Mouse (Mus musculus): ENCODE data around the gene Slc35b2.

The Slc35b2 gene

DNA sequence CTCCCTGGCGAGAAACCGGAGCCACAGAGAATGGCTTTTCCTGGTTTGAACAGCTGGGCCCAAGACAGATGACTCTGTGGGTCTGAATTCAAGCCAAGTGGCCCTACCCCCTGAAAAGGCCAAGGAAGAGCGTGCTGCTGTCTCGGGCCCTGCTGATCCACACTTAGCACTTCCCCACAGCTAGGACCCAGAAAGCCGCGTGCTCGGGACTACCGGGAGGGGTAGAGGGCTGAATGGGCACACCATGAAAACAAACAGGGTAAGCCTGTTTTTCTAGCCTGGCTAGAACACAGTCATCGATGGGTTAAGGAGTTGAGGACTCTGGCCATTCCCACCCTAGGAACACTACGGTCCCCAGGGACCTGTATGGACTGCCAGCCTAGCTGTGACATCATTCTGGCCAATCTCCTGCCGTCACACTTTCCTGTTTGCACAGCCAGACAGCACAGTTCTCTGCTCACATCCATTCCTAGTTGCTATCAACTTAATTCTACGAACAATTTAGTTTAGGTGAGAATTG, 17.3 kb downstream of the Slc35b2 start:
- no peaks in the 10 kb centered on the region for H3K9me3 ChIP-seq (ENCODE audit: low read length)
- H3K27me3 ChIP-seq (ENCODE audit: insufficient read depth, low read length) = no peaks in the 10 kb centered on the region
- TF ChIP-seq POU5F1 (IDR thresholded peaks at IDR 0.05; ENCODE audit: borderline replicate concordance, low read length) = no peak
- TF ChIP-seq NANOG (IDR thresholded peaks at IDR 0.05; ENCODE audit: borderline replicate concordance, low read length) = no peak
- TF ChIP-seq CTCF (conservative IDR thresholded peaks at IDR 0.05; ENCODE audit: low read length) = no peak
- peaks cover 32% of the 10 kb centered on the region for H3K36me3 ChIP-seq (ENCODE audit: insufficient read depth, low read length)
- H3K4me3 ChIP-seq (replicated peaks; ENCODE audit: low read length) = 0 out of 2 replicates have a peak overlapping the region, but pooled peaks have one; percentile 45
- peaks cover 95% of the 10 kb centered on the region for H3K4me1 ChIP-seq (replicated peaks; ENCODE audit: low read depth, low read length)

DNA sequence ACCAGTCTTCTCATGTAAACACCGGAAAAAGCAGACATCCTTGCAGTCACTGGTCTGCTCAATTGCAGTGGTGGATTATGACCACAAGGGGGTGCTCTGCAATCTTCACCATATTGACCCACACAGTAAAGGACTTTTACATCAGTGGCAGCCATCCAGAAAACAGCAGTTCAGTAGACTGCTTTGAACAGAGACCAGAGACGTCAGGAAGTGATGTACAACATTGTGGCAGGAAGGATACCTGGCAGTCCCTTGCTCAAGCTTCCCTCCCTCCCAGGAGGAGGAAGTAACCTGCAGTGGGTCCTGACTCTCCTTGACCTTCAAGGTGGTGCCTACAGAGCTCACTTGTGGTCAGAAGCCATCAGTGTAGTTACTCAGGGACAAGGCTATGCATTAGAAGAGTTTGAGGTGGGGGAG, 17.9 kb downstream of the Slc35b2 start:
- H3K9me3 ChIP-seq (ENCODE audit: low read length) = no peaks in the 10 kb centered on the region
- H3K4me1 ChIP-seq (replicated peaks; ENCODE audit: low read depth, low read length) = peaks cover 94% of the 10 kb centered on the region
- H3K4me3 ChIP-seq (replicated peaks; ENCODE audit: low read length) = no peak overlapping the region
- peak; percentile 97 for TF ChIP-seq CTCF (conservative IDR thresholded peaks at IDR 0.05; ENCODE audit: low read length)
- TF ChIP-seq POU5F1 (IDR thresholded peaks at IDR 0.05; ENCODE audit: borderline replicate concordance, low read length) = no peak
- no peaks in the 10 kb centered on the region for H3K27me3 ChIP-seq (ENCODE audit: insufficient read depth, low read length)
- H3K36me3 ChIP-seq (ENCODE audit: insufficient read depth, low read length) = peaks cover 37% of the 10 kb centered on the region

DNA sequence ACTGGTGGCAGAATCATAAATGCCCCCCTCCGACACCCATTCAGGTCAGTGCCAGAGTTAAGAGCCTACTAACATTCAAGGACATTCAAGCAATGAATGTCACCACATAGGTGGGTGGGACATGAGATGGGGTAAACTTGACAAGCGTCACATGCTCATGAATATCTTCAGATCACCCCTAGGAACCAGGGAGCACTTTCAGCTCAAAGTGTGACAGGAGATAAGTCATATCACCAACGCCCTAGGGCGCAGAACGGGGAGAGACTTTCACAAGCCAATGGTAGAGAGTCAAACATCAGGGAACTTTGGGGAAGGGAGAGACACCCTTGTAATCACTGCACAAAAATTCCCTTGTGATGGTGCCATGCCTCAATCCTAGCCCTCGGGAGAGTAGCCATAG, 18.5 kb downstream of the Slc35b2 start:
- TF ChIP-seq NANOG (IDR thresholded peaks at IDR 0.05; ENCODE audit: borderline replicate concordance, low read length) (no peak), POU5F1 (IDR thresholded peaks at IDR 0.05; ENCODE audit: borderline replicate concordance, low read length) (no peak), CTCF (conservative IDR thresholded peaks at IDR 0.05; ENCODE audit: low read length) (no peak)

DNA sequence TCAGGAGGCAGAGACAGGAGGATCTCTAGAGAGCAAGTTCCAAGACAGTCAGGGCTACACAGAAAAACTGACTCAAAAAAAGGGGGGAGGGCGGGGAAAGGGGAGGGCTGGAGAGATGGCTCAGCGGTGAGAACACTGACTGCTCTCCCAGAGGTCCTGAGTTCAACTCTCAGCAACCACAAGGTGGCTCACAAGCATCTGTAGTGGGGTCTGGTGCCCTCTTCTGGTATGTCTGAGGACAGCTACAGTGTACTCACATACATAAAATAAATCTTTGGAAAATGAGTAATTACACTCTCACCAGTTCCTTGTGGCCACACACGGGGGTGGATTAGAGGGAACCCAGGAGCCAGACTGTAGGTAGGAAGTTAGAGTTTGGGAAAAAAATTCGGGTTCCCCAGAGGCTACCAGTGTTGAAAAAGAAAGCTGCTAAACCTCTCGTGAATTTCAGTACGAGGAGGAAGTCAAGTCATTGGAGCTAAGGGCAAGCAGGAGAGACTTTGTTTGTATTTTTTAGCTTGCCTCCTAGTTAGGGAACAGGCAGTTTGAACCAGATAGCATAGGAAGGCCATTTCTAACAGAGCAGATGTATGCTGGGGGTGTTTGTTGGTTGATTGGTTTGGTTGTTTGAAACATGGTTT, 19.2 kb downstream of the Slc35b2 start:
- peaks cover 92% of the 10 kb centered on the region for H3K4me1 ChIP-seq (replicated peaks; ENCODE audit: low read depth, low read length)
- H3K4me3 ChIP-seq (replicated peaks; ENCODE audit: low read length) = no peak overlapping the region
- H3K9me3 ChIP-seq (ENCODE audit: low read length) = no peaks in the 10 kb centered on the region
- H3K27me3 ChIP-seq (ENCODE audit: insufficient read depth, low read length) = no peaks in the 10 kb centered on the region
- TF ChIP-seq NANOG (IDR thresholded peaks at IDR 0.05; ENCODE audit: borderline replicate concordance, low read length) = no peak
- TF ChIP-seq CTCF (conservative IDR thresholded peaks at IDR 0.05; ENCODE audit: low read length) = peak; percentile 52
- no peak for TF ChIP-seq POU5F1 (IDR thresholded peaks at IDR 0.05; ENCODE audit: borderline replicate concordance, low read length)
- H3K36me3 ChIP-seq (ENCODE audit: insufficient read depth, low read length) = peaks cover 50% of the 10 kb centered on the region

More for the DNA sequence above, 18.5 kb downstream of the Slc35b2 start:
- Histone ChIP-seq H3K4me1 (replicated peaks; ENCODE audit: low read depth, low read length) (peaks cover 94% of the 10 kb centered on the region), H3K4me3 (replicated peaks; ENCODE audit: low read length) (no peak overlapping the region), H3K36me3 (ENCODE audit: insufficient read depth, low read length) (peaks cover 43% of the 10 kb centered on the region), H3K9me3 (ENCODE audit: low read length) (no peaks in the 10 kb centered on the region), H3K27me3 (ENCODE audit: insufficient read depth, low read length) (no peaks in the 10 kb centered on the region)

DNA sequence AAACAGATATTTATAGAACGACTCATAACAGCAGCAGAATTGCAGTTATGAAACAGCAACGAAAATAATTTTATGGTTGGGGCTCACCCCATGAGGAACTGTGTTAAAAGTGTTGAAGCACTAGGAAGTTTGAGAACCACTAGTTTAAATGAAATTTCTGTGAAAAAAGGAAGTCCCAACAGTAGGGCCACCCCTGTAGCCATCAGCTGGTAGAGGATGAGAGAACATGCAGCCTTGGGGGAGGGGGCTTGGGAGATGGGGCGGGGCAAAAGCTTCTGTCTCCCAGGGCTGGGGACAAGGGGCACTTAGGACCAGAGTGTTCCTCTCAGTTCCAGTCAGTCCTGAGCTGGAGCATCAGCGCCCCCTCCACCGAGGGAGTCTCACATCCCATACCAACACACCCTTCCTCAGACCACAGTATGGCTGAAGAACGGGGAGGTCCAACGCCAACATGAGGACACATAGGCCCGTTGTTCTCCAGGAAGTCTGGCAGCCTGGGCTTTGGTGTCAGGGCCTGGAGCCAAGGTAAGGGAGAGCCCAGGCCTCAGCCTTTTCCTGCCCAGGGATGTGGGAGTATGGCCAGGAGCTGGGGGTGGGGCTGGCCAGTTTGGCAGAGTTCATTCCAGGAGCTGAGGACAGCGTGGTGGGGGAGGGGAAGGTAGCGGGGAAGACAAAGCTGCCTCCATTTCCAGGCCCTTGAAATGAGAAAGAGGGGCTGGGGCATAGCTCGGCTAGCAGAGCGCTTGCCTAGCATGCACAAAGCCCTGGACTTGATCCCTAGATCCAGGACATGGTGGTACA, 20.6 kb downstream of the Slc35b2 start:
- Histone ChIP-seq H3K27me3 (ENCODE audit: insufficient read depth, low read length) (no peaks in the 10 kb centered on the region), H3K9me3 (ENCODE audit: low read length) (no peaks in the 10 kb centered on the region), H3K4me3 (replicated peaks; ENCODE audit: low read length) (peak overlapping the region; percentile 63), H3K4me1 (replicated peaks; ENCODE audit: low read depth, low read length) (peaks cover 92% of the 10 kb centered on the region), H3K36me3 (ENCODE audit: insufficient read depth, low read length) (peaks cover 64% of the 10 kb centered on the region)
- TF ChIP-seq POU5F1 (IDR thresholded peaks at IDR 0.05; ENCODE audit: borderline replicate concordance, low read length) (no peak), NANOG (IDR thresholded peaks at IDR 0.05; ENCODE audit: borderline replicate concordance, low read length) (no peak), CTCF (conservative IDR thresholded peaks at IDR 0.05; ENCODE audit: low read length) (no peak)

DNA sequence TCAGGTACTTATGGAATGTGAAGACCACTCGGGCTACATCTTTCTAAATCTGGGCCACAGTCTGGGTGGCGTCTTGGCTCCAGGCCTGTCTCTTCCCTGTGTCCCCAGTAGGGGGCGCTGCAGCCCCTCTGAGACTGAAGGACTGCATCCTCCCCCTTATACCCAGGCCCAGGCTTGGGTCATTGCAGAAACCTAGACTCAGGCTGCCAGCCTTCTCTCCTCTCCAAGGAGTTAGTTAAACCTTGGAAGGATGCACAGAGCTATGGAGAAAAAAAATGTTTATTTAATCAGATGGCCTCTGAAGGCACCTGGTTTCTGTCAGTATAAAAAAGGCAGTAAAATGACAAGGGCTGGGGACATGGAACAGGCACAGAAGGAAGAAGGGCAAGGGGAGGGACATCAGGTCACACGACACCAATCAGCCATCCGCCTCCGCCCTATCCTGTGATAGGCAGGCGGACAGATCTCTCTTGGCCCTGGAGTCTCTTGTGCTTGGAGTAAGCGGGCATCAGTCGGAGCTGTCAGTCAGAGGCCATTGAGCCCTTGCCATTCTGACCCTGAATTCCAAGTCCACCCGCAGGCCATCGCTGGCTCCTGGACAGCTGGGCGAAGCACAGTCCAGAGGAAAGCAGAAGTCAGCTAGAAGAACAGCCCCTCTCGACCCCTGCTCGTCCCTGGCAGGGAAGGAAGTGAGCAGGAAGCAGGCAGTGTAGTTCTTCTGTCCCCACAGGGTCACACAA, 21.4 kb downstream of the Slc35b2 start:
- Histone ChIP-seq H3K9me3 (ENCODE audit: low read length) (no peaks in the 10 kb centered on the region), H3K4me3 (replicated peaks; ENCODE audit: low read length) (peak overlapping the region; percentile 63), H3K4me1 (replicated peaks; ENCODE audit: low read depth, low read length) (peaks cover 92% of the 10 kb centered on the region), H3K27me3 (ENCODE audit: insufficient read depth, low read length) (no peaks in the 10 kb centered on the region), H3K36me3 (ENCODE audit: insufficient read depth, low read length) (peaks cover 73% of the 10 kb centered on the region)
- peak; percentile 97 for TF ChIP-seq CTCF (conservative IDR thresholded peaks at IDR 0.05; ENCODE audit: low read length)
- no peak for TF ChIP-seq NANOG (IDR thresholded peaks at IDR 0.05; ENCODE audit: borderline replicate concordance, low read length)

DNA sequence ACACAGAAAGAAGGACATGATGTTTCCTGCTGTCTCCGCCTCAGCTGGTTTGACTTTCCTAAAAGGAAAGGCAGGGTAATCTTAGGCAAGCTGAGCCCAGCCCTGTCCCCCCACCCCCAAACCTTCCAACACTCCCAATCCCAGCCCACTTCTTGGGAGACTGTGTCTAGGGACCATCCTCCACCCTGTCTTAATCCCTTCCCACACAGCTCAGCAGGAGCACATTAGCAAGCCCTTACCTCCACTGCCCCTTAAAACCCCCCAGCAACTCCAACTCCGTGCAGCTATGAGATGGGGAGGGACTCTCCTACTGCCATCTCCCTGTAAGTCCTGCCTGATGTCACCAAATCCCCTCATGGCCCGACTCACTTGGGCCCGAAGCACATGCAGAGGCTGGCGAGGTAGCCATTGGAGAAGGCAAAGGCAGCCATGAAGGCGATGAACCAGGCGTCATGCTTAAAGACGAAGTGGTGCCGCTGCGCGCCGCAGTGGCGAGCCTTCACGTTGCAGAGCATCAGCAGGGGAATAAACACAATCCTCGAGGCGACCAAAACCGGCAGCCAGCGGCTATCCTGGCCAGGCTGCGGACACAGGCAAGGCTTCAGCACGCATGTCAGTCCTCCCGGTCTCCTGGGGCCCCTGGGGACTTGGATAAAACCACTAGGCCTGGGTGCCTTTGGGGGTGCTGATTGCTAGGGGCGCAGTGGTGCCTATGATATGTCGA, 22.2 kb downstream of the Slc35b2 start:
- Histone ChIP-seq H3K9me3 (ENCODE audit: low read length) (no peaks in the 10 kb centered on the region), H3K4me1 (replicated peaks; ENCODE audit: low read depth, low read length) (peaks cover 94% of the 10 kb centered on the region), H3K4me3 (replicated peaks; ENCODE audit: low read length) (peak overlapping the region; percentile 63), H3K36me3 (ENCODE audit: insufficient read depth, low read length) (peaks cover 80% of the 10 kb centered on the region), H3K27me3 (ENCODE audit: insufficient read depth, low read length) (no peaks in the 10 kb centered on the region)
- TF ChIP-seq CTCF (conservative IDR thresholded peaks at IDR 0.05; ENCODE audit: low read length) = no peak
- no peak for TF ChIP-seq NANOG (IDR thresholded peaks at IDR 0.05; ENCODE audit: borderline replicate concordance, low read length)
- TF ChIP-seq POU5F1 (IDR thresholded peaks at IDR 0.05; ENCODE audit: borderline replicate concordance, low read length) = no peak

All from E14TG2a.4 (cell line).